8 mouse cellular contexts compared by ENCODE assay signal in genomic region chr11:40927168-40927567, GRCm38 (mm10).
DNase-seq lines count a peak whose midpoint lies in the region; ATAC-seq lines count a peak whose summit lies in the region.

No protein-coding gene starts in this region.

- ATAC-seq in liver, embryonic 16.5 days (ENCODE audit: low read depth) = no peak
- no peak for ATAC-seq in activated CD4-positive, CD25-positive, alpha-beta regulatory T cell, adult 4 months

- H3K4me3 ChIP-seq in liver, embryonic 16.5 days (ENCODE audit: low read depth, low read length) = peak overlapping the region; percentile 22; the same call in 1 of the 2 replicates

- H3K27me3 ChIP-seq in liver, embryonic 16.5 days (ENCODE audit: control insufficient read depth, insufficient read depth, low read depth, low read length) = no peaks in the 10 kb centered on the region

- no peaks in the 10 kb centered on the region for H3K9me3 ChIP-seq in liver, embryonic 16.5 days (replicated peaks; ENCODE audit: control insufficient read depth, low read length)

- H3K4me2 ChIP-seq in liver, embryonic 16.5 days (ENCODE audit: low read depth, low read length) = peak overlapping the region; percentile 41

- no peaks in the 10 kb centered on the region for H3K4me1 ChIP-seq in liver, embryonic 16.5 days (ENCODE audit: control insufficient read depth, low read depth, low read length)

- no peak overlapping the region for H3K9ac ChIP-seq in liver, embryonic 16.5 days (ENCODE audit: low read depth, low read length)

- DNase-seq in A20 (ENCODE audit: low read depth, low spot score) = peak; percentile 3
- peak; percentile 24 to 85 for DNase-seq in adrenal gland, adult (ENCODE audit: inconsistent age in 2 of 2, low spot score in 1 of 2)
- DNase-seq in embryo, embryonic 9.5 days (ENCODE audit: extremely low spot score) = peak; percentile 63
- DNase-seq in heart, postnatal 10 days = peak; percentile 43 to 65
- DNase-seq in layer of hippocampus, adult 11-12 months (ENCODE audit: low spot score) = peak; percentile 70
- DNase-seq in right cerebral cortex, adult 18-20 months = peak; percentile 77

- H3K27ac ChIP-seq in liver, embryonic 16.5 days (ENCODE audit: low read length) = no peak overlapping the region

- intact Hi-C loops in heart, postnatal 10 days (cut with DNase I) = loop anchor here (1.0 to 10.0 kb wide), 3 partner anchors 1141 to 1498 kb away; no protein-coding TSS in a partner anchor

- no peaks in the 10 kb centered on the region for H3K36me3 ChIP-seq in liver, embryonic 16.5 days (ENCODE audit: control insufficient read depth, insufficient read depth)

- WGBS in liver, embryonic 16.5 days (ENCODE audit: insufficient replicate concordance) = 3% methylated on average over 12 of the region's 12 CpGs

Comparison
In these comparisons a context has a peak if more than half of its experiments do, and no peak if none do; other contexts are left out.
1. DNase-seq: peak in every context shown above with its lines; median percentile 77 in right cerebral cortex, adult 18-20 months; 70 in layer of hippocampus, adult 11-12 months; 63 in embryo, embryonic 9.5 days; 54 in adrenal gland, adult; 54 in heart, postnatal 10 days; 3 in A20.